Mouse (Mus musculus): ENCODE results near the gene Ccr4. TPM values are rescaled to one million over a fixed set of nuclear protein-coding genes. Genes with fewer than 3 reads are reported as not detected.

The Ccr4 gene
- total RNA-seq, 2 experiments from 2014 or later, result not detected

- no peak for DNase-seq (ENCODE audit: low spot score in 2 of 2)
Observed at GRCm38 (mm10) chr9:114480940-114481339, 23.8 kb downstream of the Ccr4 start.

GRCm38 (mm10) chr9:114477019-114477418 lies 27.7 kb downstream of the Ccr4 start:
- no peak for DNase-seq (ENCODE audit: low spot score in 2 of 2)

- no peak for DNase-seq (ENCODE audit: low spot score in 2 of 2)
Observed at GRCm38 (mm10) chr9:114471892-114472291, 32.8 kb downstream of the Ccr4 start.

GRCm38 (mm10) chr9:114468701-114469100 lies 36.0 kb downstream of the Ccr4 start:
- no peak for DNase-seq (ENCODE audit: low spot score in 2 of 2)

GRCm38 (mm10) chr9:114468217-114468616 lies 36.5 kb downstream of the Ccr4 start:
- no peak for DNase-seq (ENCODE audit: low spot score in 2 of 2)

- DNase-seq (ENCODE audit: low spot score in 2 of 2), result no peak
Observed at GRCm38 (mm10) chr9:114466871-114467270, 37.8 kb downstream of the Ccr4 start.

- DNase-seq (ENCODE audit: low spot score in 2 of 2), result no peak
Observed at GRCm38 (mm10) chr9:114465442-114465841, 39.3 kb downstream of the Ccr4 start.

- DNase-seq (ENCODE audit: low spot score in 2 of 2), result no peak
Observed at GRCm38 (mm10) chr9:114462569-114462968, 42.1 kb downstream of the Ccr4 start.

GRCm38 (mm10) chr9:114458436-114458835 lies 46.3 kb downstream of the Ccr4 start:
- DNase-seq (ENCODE audit: low spot score in 2 of 2), result no peak

GRCm38 (mm10) chr9:114455420-114455819 lies 49.3 kb downstream of the Ccr4 start:
- no peak for DNase-seq (ENCODE audit: low spot score in 2 of 2)

GRCm38 (mm10) chr9:114452418-114452817 lies 52.3 kb downstream of the Ccr4 start:
- no peak for DNase-seq (ENCODE audit: low spot score in 2 of 2)

- no peak for DNase-seq (ENCODE audit: low spot score in 2 of 2)
Observed at GRCm38 (mm10) chr9:114451615-114452014, 53.1 kb downstream of the Ccr4 start.

GRCm38 (mm10) chr9:114449120-114449754 lies 55.5 kb downstream of the Ccr4 start:
- no peak for DNase-seq (ENCODE audit: low spot score in 2 of 2)

GRCm38 (mm10) chr9:114448700-114449099 lies 56.0 kb downstream of the Ccr4 start:
- no peak for DNase-seq (ENCODE audit: low spot score in 2 of 2)

GRCm38 (mm10) chr9:114446887-114447286 lies 57.8 kb downstream of the Ccr4 start:
- no peak for DNase-seq (ENCODE audit: low spot score in 2 of 2)

GRCm38 (mm10) chr9:114443351-114443750 lies 61.4 kb downstream of the Ccr4 start:
- no peak for DNase-seq (ENCODE audit: low spot score in 2 of 2)

GRCm38 (mm10) chr9:114442893-114443292 lies 61.8 kb downstream of the Ccr4 start:
- no peak for DNase-seq (ENCODE audit: low spot score in 2 of 2)

GRCm38 (mm10) chr9:114442225-114442624 lies 62.5 kb downstream of the Ccr4 start:
- no peak for DNase-seq (ENCODE audit: low spot score in 2 of 2)

GRCm38 (mm10) chr9:114440548-114440947 lies 64.2 kb downstream of the Ccr4 start:
- DNase-seq (ENCODE audit: low spot score in 2 of 2), result no peak

Data from adrenal gland, adult 18-20 months (tissue).